Mouse (Mus musculus) G1E (cell line): ENCODE data around the gene Olfr1310.

Experiments used
- CTCF ChIP-seq: IDR thresholded peaks from 2 replicates; pipeline ENCODE4 v1.5.1; 2012; ENCODE audit warnings: low read depth, low read length, inconsistent platforms, mixed read lengths
- GATA1 ChIP-seq: IDR thresholded peaks from 2 replicates; pipeline ENCODE4 v1.6.1; 2012; ENCODE audit warnings: borderline replicate concordance, low read length, inconsistent platforms, mixed read lengths
- GATA2 ChIP-seq: IDR thresholded peaks from 2 replicates; pipeline ENCODE4 v1.6.1; 2012; ENCODE audit warnings: low read depth, low read length, inconsistent platforms, borderline replicate concordance
- POLR2AphosphoS5 ChIP-seq: IDR thresholded peaks from 2 replicates; pipeline ENCODE4 v1.6.1; 2012; ENCODE audit warnings: low read depth, low read length, inconsistent platforms; ENCODE audit not compliant: insufficient replicate concordance
- TAL1 ChIP-seq: conservative IDR thresholded peaks from 2 replicates; pipeline ENCODE4 v1.6.1; 2012; ENCODE audit warnings: low read depth, low read length, inconsistent platforms, mixed read lengths

DNA sequence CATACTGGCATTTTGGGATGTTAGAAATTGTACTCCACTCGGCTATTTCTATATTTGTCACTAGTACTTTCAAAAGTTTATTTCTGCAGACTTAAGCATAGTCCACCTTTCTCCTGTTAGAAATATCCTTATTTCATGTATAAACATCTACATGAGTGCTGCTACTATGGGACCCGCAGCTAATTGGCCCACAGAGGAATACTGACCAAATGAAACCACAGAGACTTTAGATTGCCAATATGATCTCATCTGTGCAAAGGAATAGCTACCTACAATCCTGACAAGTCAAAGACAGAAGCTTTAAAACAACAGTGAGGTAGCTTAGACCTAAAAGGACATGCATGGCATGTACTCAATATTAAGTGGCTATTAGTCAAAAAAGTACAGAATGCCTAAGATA lies 11.8 kb upstream of the Olfr1310 start, which contains the start of gene Olfr1311:
- TF ChIP-seq CTCF, result no peak
- TF ChIP-seq TAL1, result no peak
- no peak for TF ChIP-seq GATA2
- no peak for TF ChIP-seq GATA1
- TF ChIP-seq POLR2AphosphoS5, result no peak
